Mouse (Mus musculus) brain, embryonic 14.5 days (tissue): ENCODE measurements around the gene Gm10320.

ENCODE experiments used
- CTCF ChIP-seq: fragments of 200-500 bp; IDR thresholded peaks from 2 replicates; pipeline ENCODE4 v1.5.1; 2012; ENCODE audit warnings: inconsistent platforms, mild to moderate bottlenecking, moderate library complexity, borderline replicate concordance; ENCODE audit not compliant: insufficient read depth, insufficient read length; ENCODE audit errors: extremely low read depth
- POLR2A ChIP-seq: fragments of 200-500 bp; IDR thresholded peaks from 2 replicates; pipeline ENCODE4 v1.6.1; 2012; ENCODE audit warnings: mild to moderate bottlenecking, inconsistent platforms, borderline replicate concordance; ENCODE audit not compliant: poor library complexity, insufficient read depth, insufficient read length, severe bottlenecking; ENCODE audit errors: extremely low read depth

DNA sequence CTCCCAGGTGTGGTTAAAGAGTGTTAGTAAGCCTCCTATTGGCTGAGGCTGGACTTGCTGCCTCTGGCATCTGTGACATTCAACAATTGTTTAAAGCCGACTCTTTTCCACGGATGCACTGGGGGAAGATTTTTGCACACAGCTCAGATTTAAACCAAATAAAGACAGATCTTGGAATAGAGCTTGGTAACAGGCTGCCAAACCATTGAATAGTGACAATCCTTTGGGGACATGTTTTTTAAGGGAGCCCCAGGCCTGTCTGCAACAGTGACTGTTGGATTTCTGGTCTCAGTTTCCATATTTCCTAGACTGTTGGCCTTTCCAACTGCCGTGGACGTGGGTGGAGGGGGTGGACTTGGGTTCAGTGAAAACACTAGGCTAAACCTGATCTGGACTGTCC lies 21.9 kb downstream of the Gm10320 start:
- TF ChIP-seq CTCF: no peak
- TF ChIP-seq POLR2A: no peak
